Mouse (Mus musculus) liver, postnatal 0 days (tissue): ENCODE data around the gene Pced1b. TPM values are rescaled to one million over a fixed set of nuclear protein-coding genes. Genes with fewer than 3 reads are reported as not detected.
"Not testable (repeated sequence)": the region's sequence is repeated elsewhere in the genome, so short reads cannot be mapped to it uniquely, and the experiment has no call there.

ENCODE experiments used
- ATAC-seq: fragments of 200-750 bp; cut with Nextera tagmentation; 2 replicates; pipeline ENCODE4 v1.8.0; 2017; ENCODE audit warnings: mild to moderate bottlenecking, moderate library complexity
- DNase-seq: peaks from one replicate; pipeline ENCODE4 v3.0.0-alpha.2; 2016
- H3K27ac ChIP-seq: fragments of 300-500 bp; sonication (generic); 2 replicates; pipeline ENCODE4 v1.5.1; 2014; ENCODE audit warnings: antibody characterized with exemption, moderate library complexity, mild to moderate bottlenecking, low read depth
- H3K27me3 ChIP-seq: fragments of 300-500 bp; sonication (generic); 2 replicates; pipeline ENCODE4 v1.6.1; 2014; ENCODE audit warnings: low read length, control low read depth, mixed read lengths; ENCODE audit not compliant: insufficient read depth
- H3K36me3 ChIP-seq: fragments of 300-500 bp; sonication (generic); replicated peaks from 2 replicates; pipeline ENCODE4 v1.6.1; 2014; ENCODE audit warnings: mild to moderate bottlenecking, control low read depth, low read length, moderate library complexity, mixed read lengths; ENCODE audit not compliant: insufficient read depth
- H3K4me1 ChIP-seq: fragments of 300-500 bp; sonication (generic); 2 replicates; pipeline ENCODE4 v1.6.1; 2014; ENCODE audit warnings: antibody characterized with exemption, mild to moderate bottlenecking, control low read depth; ENCODE audit not compliant: insufficient read depth
- H3K4me2 ChIP-seq: fragments of 300-500 bp; sonication (generic); 2 replicates; pipeline ENCODE4 v1.6.1; 2014; ENCODE audit warnings: low read depth, mild to moderate bottlenecking, low read length, moderate library complexity, mixed read lengths
- H3K4me3 ChIP-seq: fragments of 300-500 bp; sonication (generic); 2 replicates; pipeline ENCODE4 v1.5.1; 2014; ENCODE audit warnings: low read depth, low read length
- H3K9ac ChIP-seq: fragments of 300-500 bp; sonication (generic); replicated peaks from 2 replicates; pipeline ENCODE4 v1.6.1; 2014; ENCODE audit warnings: mild to moderate bottlenecking, moderate library complexity
- H3K9me3 ChIP-seq: fragments of 300-500 bp; sonication (generic); 2 replicates; pipeline ENCODE4 v1.6.1; 2016; ENCODE audit warnings: mild to moderate bottlenecking, control low read depth, low read length, mixed read lengths
- CTCF ChIP-seq: sonication (generic); IDR thresholded peaks from 2 replicates; pipeline ENCODE4 v1.5.1; 2016; ENCODE audit warnings: antibody characterized with exemption, low read depth
- EP300 ChIP-seq: IDR thresholded peaks from 2 replicates; pipeline ENCODE4 v1.6.1; 2016; ENCODE audit warnings: antibody characterized with exemption, low read depth, mild to moderate bottlenecking
- WGBS: fragments of 180-500 bp; shearing (Covaris S2); extraction: QIAGEN DNeasy Blood & Tissue Kit; methylation state at CpG from one replicate; pipeline ENCODE4 v1.1.7; 2014; ENCODE audit not compliant: insufficient replicate concordance; 5-methylcytosine and 5-hydroxymethylcytosine counted together
- polyA plus RNA-seq: library from polyadenylated mRNA; unstranded; fragments of >200 nt; fragmentation: Nextera tagmentation; extraction: Ambion mirVana; gene quantifications from 2 replicates; pipeline ENCODE4 v1.2.1, GENCODE M21; 2015

The Pced1b gene
- polyA plus RNA-seq, 1 experiment from 2014 or later: 2.8 TPM

DNA sequence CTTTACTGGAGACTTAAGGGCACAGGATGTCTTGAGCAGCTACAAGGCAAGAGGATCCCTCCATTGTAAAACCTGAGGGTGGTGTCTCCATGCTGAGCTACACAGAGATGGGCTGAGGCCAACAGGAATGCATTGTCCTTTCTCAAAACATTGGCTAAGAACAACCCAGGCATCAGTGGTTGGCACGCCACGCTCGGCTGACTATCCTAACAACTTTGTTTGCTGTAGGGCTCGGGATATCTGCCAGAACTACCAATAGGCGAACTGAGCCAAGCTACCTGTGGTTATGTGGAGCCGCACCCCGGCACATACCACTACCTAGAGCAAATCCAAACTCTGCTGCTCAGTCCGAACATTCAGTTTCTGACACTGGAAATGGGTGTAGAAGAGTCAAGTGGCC, 118.1 kb downstream of the Pced1b start:
- ATAC-seq: no peak
- peaks cover 17% of the 10 kb centered on the region for H3K4me1 ChIP-seq
- DNase-seq: no peak

DNA sequence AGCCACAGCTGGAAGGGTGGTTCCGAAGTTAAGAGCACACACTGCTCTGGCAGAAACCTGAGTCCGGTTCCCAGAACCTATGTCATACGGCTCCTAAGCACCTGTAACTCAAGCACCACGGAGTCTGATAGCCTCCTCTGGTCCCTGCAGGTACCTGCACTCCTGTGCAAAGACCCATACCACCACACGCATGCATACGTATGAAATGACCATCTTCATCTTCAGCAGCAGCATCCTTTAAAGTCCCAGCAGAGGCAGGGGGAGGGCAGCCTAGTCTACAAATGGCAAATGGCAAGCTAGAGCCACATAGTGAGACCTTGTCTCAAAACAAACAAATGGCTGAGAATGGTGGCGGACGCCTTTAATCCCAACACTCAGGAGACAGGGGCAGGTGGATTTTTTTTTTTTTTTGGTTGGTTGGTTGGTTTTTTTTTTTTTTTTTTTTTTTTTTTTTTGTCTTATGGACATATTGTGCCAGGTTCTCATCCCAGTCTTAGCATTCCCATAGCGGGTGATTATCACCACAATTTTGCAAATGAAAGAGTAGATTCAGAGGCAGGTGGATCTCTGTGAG, 121.2 kb downstream of the Pced1b start:
- no peak for DNase-seq
- TF ChIP-seq EP300: no peak
- TF ChIP-seq CTCF: no peak

More for the DNA sequence above, 118.1 kb downstream of the Pced1b start:
- H3K9ac ChIP-seq: no peak overlapping the region
- no peaks in the 10 kb centered on the region for H3K9me3 ChIP-seq
- WGBS: 82% methylated on average over 8 of the region's 8 CpGs
- H3K4me2 ChIP-seq: no peak overlapping the region
- H3K36me3 ChIP-seq: no peaks in the 10 kb centered on the region
- TF ChIP-seq CTCF (no peak), EP300 (no peak)
- no peak overlapping the region for H3K27ac ChIP-seq
- no peaks in the 10 kb centered on the region for H3K27me3 ChIP-seq
- H3K4me3 ChIP-seq: no peak overlapping the region

DNA sequence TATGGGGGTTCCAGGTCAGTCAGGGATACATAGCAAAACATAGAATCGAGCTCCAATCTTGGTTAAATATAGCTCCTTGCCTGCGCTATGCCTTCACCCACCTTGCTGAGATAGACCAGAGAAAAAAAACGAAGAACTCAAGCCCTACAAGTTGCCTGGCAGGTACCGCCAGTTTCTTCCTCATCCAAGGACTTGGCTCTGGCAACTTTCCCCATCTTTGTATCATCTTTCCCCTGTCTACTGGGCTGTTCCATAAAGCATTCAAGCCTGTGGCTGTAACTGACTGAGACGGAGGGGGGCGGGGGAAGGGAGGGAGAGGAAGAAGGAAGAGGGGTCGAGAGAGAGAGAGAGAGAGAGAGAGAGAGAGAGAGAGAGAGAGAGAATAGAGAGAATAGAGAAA, 121.7 kb downstream of the Pced1b start:
- ATAC-seq: no peak
- 85% methylated on average over 7 of the region's 7 CpGs for WGBS
- TF ChIP-seq EP300: no peak
- TF ChIP-seq CTCF: no peak

More for the DNA sequence above, 121.2 kb downstream of the Pced1b start:
- Histone ChIP-seq H3K9ac (no peak overlapping the region), H3K27ac (no peak overlapping the region), H3K4me1 (no peaks in the 10 kb centered on the region; the same call in 1 of the 2 replicates), H3K9me3 (no peaks in the 10 kb centered on the region), H3K36me3 (no peaks in the 10 kb centered on the region), H3K4me2 (no peak overlapping the region), H3K27me3 (no peaks in the 10 kb centered on the region), H3K4me3 (no peak overlapping the region)
- WGBS: 80% methylated on average over 9 of the region's 9 CpGs
- ATAC-seq: no peak

DNA sequence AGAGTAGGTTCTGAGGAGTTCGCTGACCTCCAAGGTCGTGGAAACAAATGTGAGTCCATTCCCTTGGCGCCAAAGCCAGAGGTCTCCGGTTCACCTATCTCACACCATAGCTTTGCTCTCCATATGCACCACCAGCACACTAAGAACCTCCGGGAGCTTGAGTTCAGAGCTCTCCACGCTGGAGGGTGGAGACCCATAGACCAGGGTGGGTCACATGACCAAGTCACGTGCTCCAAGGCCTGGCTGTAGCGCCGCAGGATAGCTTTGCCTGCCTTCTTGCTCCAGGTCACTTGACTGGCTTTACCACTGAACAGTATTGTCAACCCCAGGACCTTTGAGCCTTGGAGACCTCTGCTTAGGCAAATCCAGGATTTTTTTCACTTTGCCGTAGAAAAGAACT, 122.2 kb downstream of the Pced1b start:
- H3K9me3 ChIP-seq: no peaks in the 10 kb centered on the region

More for the DNA sequence above, 121.7 kb downstream of the Pced1b start:
- Histone ChIP-seq H3K27ac (no peak overlapping the region), H3K4me3 (no peak overlapping the region), H3K4me2 (no peak overlapping the region), H3K9me3 (no peaks in the 10 kb centered on the region), H3K4me1 (peaks cover 4% of the 10 kb centered on the region), H3K9ac (no peak overlapping the region), H3K36me3 (no peaks in the 10 kb centered on the region), H3K27me3 (no peaks in the 10 kb centered on the region)
- DNase-seq: no peak

DNA sequence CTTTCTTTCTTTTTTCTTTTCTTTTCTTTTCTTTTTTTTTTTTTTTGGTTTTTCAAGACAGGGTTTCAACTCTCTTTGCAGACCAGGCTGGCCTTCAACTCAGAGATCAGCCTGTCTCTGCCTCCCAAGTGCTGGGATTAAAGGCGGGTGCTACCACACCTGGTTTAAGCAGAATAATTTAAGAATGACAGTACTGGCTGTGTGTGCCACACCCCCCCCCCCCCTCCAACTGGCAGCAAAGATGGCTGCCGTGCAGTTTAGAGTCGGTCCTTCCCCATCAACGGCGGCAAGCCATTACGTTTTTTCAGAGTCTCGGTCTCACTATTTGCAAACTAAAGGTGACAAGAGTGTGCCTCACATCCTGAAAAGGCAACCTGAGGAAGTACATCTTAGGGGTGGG, 124.0 kb downstream of the Pced1b start:
- H3K27ac ChIP-seq: no peak overlapping the region
- no peak overlapping the region for H3K9ac ChIP-seq
- no peaks in the 10 kb centered on the region for H3K9me3 ChIP-seq
- no peak overlapping the region for H3K4me2 ChIP-seq
- 86% methylated on average over 7 of the region's 7 CpGs for WGBS
- H3K27me3 ChIP-seq: no peaks in the 10 kb centered on the region
- TF ChIP-seq CTCF: no peak
- TF ChIP-seq EP300: no peak
- H3K4me1 ChIP-seq: peaks cover 11% of the 10 kb centered on the region; the same call in 1 of the 2 replicates
- H3K36me3 ChIP-seq: no peaks in the 10 kb centered on the region
- no peak for DNase-seq
- no peak overlapping the region for H3K4me3 ChIP-seq
- ATAC-seq: no peak

More for the DNA sequence above, 122.2 kb downstream of the Pced1b start:
- Histone ChIP-seq H3K27ac (no peak overlapping the region), H3K4me2 (no peak overlapping the region), H3K9ac (no peak overlapping the region), H3K36me3 (no peaks in the 10 kb centered on the region), H3K4me3 (no peak overlapping the region), H3K27me3 (no peaks in the 10 kb centered on the region), H3K4me1 (peaks cover 7% of the 10 kb centered on the region)
- no peak for DNase-seq
- no peak for ATAC-seq
- WGBS: 93% methylated on average over 10 of the region's 10 CpGs
- TF ChIP-seq EP300: no peak
- no peak for TF ChIP-seq CTCF

DNA sequence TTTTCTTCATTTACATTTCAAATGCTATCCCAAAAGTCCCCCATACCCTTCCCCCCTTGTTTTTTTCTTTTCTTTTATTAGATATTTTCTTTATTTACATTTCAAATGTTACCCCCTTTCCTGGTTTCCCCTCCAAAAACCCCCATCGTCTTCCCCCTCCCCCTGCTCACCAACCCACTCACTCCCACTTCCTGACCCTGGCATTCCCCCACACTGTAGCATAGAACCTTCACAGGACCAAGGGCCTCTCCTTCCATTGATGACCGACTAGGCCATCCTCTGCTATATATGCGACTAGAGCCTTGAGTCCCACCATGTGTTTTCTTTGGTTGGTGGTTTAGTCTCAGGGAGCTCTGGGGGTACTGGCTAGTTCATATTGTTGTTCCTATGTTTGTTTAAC, 125.1 kb downstream of the Pced1b start:
- H3K9me3 ChIP-seq, H3K4me3 ChIP-seq, H3K4me2 ChIP-seq, DNase-seq, H3K9ac ChIP-seq, ATAC-seq, H3K36me3 ChIP-seq, H3K27me3 ChIP-seq, H3K27ac ChIP-seq: not testable (repeated sequence)
- H3K4me1 ChIP-seq: peaks cover 19% of the 10 kb centered on the region
- 71% methylated on average over 3 of the region's 3 CpGs for WGBS

DNA sequence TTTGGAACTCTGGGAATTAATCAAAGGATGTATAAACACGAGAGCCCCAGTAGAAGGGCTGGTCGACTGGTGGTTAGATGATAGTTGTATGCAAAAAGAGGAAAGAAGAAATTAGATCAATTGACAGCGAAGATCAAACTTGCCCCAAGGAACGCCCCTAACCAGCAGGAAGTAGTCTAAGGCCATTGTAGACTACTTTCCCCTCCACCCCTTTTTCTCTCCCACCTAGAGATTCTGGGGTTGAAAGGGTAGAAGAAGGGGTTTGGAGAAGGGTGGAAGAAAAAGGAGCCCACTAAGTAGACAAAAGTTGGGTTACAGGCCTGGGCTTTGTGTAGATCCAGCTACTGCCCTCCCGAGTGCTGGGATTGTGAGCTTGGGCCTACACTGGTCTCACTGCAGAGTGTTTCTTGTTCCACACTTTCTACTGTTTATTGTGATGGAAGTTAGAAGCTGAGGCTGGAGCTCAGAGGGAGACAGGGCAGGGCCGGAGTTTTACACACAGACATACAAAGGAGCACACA, 125.8 kb downstream of the Pced1b start:
- Histone ChIP-seq H3K36me3 (no peaks in the 10 kb centered on the region), H3K4me2 (no peak overlapping the region), H3K9me3 (no peaks in the 10 kb centered on the region), H3K27me3 (no peaks in the 10 kb centered on the region), H3K4me3 (no peak overlapping the region), H3K4me1 (peaks cover 19% of the 10 kb centered on the region), H3K9ac (no peak overlapping the region), H3K27ac (peak overlapping the region; percentile 74)
- DNase-seq (no peak), ATAC-seq (no peak)
- 57% methylated on average over 6 of the region's 6 CpGs for WGBS
- TF ChIP-seq EP300 (no peak), CTCF (no peak)
